Mouse (Mus musculus) midbrain, embryonic 12.5 days (tissue): ENCODE data around the gene Ccnyl1. TPM values are rescaled to one million over a fixed set of nuclear protein-coding genes. Genes with fewer than 3 reads are reported as not detected.
A peak's percentile ranks its signal among the peaks of the same experiment; 100 is the strongest.

Experiments
- ATAC-seq: fragments of 200-750 bp; cut with Nextera tagmentation; 2 replicates; pipeline ENCODE4 v1.8.0; 2017; ENCODE audit warnings: low read depth, moderate TSS enrichment, moderate library complexity; ENCODE audit not compliant: low FRiP score
- H3K27ac ChIP-seq: fragments of 300-500 bp; sonication (generic); replicated peaks from 2 replicates; pipeline ENCODE4 v1.5.1; 2016; ENCODE audit warnings: mild to moderate bottlenecking
- H3K27me3 ChIP-seq: fragments of 300-500 bp; sonication (generic); 2 replicates; pipeline ENCODE4 v1.6.1; 2016; ENCODE audit warnings: mild to moderate bottlenecking
- H3K36me3 ChIP-seq: fragments of 300-500 bp; sonication (generic); 2 replicates; pipeline ENCODE4 v1.6.1; 2016
- H3K4me1 ChIP-seq: fragments of 300-500 bp; sonication (generic); 2 replicates; pipeline ENCODE4 v1.6.1; 2016
- H3K4me2 ChIP-seq: fragments of 300-500 bp; sonication (generic); replicated peaks from 2 replicates; pipeline ENCODE4 v1.6.1; 2016; ENCODE audit warnings: mild to moderate bottlenecking, moderate library complexity
- H3K4me3 ChIP-seq: fragments of 300-500 bp; sonication (generic); 2 replicates; pipeline ENCODE4 v1.5.1; 2016; ENCODE audit warnings: mild to moderate bottlenecking
- H3K9ac ChIP-seq: fragments of 300-500 bp; sonication (generic); replicated peaks from 2 replicates; pipeline ENCODE4 v1.6.1; 2016; ENCODE audit warnings: mild to moderate bottlenecking, moderate library complexity
- H3K9me3 ChIP-seq: fragments of 300-500 bp; sonication (generic); 2 replicates; pipeline ENCODE4 v1.6.1; 2016; ENCODE audit warnings: mild to moderate bottlenecking
- WGBS: fragments of 180-500 bp; shearing (Covaris S2); methylation state at CpG from one replicate; pipeline ENCODE4 v1.1.7; 2016; 5-methylcytosine and 5-hydroxymethylcytosine counted together
- polyA plus RNA-seq: library from polyadenylated mRNA; unstranded; fragments of >200 nt; fragmentation: Nextera tagmentation; extraction: Ambion mirVana; gene quantifications from 2 replicates; pipeline ENCODE4 v1.2.1, GENCODE M21; 2016

Ccnyl1 gene
- polyA plus RNA-seq, 1 experiment from 2014 or later = 7.1 TPM

DNA sequence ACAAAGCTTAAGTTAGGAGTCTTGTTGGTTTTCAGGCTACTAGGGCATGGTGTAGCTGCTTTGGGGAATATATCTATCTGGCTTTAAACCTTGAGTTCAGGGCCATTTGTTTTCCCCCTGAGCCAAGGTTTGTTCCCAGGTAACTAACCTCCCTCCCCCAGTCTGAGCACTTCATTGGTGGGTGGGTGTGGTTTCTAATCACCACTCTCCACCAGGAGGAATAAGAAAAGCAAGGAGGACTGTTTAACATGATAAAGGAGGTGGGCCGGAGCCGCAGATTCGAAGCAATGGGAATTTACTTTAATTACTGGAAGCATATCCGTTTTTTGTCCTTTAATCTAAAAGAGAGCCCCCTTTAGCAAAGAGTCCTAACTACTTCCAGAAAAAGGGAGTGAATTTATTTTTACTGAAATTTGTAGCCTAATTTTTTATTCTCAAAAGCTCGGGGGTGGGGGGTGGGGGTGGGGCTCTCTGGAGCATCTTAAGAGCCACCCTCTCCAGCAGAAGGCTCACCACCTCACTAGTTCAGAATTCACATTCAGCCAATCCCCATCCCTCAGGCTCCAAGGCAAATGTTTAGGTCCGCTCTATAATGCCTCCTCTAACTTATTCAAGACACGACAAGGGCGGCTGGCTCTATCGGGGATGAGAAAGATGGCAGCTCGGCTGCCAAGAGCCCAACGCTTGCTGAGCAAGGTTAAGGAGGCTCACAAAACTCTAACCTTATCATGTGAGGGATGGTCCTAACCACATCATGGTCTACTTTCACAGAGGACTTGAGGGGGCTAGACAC lies 43.4 kb downstream of the Ccnyl1 start:
- Histone ChIP-seq H3K36me3 (no peaks in the 10 kb centered on the region), H3K4me3 (0 out of 2 replicates have a peak overlapping the region, but pooled peaks have one; percentile 7), H3K9ac (no peak overlapping the region), H3K27ac (no peak overlapping the region), H3K4me2 (0 out of 2 replicates have a peak overlapping the region, but pooled peaks have one; percentile 6), H3K9me3 (no peaks in the 10 kb centered on the region), H3K27me3 (peaks cover 70% of the 10 kb centered on the region), H3K4me1 (peaks cover 52% of the 10 kb centered on the region)
- WGBS = 13% methylated on average over 11 of the region's 11 CpGs
- ATAC-seq = no peak

DNA sequence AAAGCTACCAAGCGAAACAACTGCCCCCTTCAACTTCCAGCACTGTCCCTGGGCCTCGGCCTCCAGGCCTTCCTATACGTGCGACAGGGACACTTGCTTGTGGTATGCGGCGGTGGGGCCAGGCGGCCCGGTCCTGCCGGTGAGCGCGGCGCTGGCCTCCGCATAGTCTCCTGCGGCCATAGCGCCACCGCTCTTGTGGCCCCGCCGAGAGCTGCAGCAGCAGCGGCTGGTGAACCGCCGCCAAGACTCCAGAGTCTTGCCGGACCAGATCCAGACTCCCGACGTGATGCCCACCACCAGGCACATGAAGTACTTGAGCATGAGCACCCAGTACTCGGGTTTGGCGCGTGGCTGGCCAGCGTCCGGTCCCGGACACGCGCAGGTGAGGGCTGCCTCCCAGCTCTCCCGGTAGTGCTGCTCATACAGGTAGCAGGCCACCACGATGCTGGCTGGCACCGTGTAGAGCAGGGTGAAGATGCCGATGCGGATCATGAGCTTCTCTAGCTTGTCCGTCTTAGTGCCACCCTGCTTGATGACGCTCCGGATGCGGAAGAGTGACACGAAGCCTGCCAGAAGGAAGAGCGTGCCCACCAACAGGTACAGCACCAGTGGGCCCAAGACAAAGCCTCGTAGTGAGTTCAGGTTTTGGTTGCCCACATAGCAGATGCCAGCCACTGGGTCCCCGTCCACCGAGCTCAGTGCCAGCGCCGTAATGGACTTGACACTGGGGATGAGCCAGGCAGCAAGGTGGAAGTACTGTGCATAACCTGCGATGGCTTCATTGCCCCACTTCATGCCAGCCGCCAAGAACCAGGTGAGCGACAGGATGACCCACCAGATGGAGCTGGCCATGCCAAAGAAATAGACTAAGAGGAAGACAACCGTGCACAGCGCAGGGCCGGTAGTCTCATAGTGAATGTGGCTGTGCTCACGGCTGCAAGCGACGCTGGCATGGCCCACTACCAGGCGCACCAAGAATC lies 44.8 kb downstream of the Ccnyl1 start:
- Histone ChIP-seq H3K4me2 (peak overlapping the region; percentile 91), H3K9me3 (no peaks in the 10 kb centered on the region), H3K27me3 (peaks cover 83% of the 10 kb centered on the region), H3K9ac (peak overlapping the region; percentile 39), H3K4me3 (peak overlapping the region; percentile 64), H3K27ac (no peak overlapping the region), H3K36me3 (no peaks in the 10 kb centered on the region), H3K4me1 (peaks cover 57% of the 10 kb centered on the region)
- WGBS = 35% methylated on average over 58 of the region's 58 CpGs
- no peak for ATAC-seq

DNA sequence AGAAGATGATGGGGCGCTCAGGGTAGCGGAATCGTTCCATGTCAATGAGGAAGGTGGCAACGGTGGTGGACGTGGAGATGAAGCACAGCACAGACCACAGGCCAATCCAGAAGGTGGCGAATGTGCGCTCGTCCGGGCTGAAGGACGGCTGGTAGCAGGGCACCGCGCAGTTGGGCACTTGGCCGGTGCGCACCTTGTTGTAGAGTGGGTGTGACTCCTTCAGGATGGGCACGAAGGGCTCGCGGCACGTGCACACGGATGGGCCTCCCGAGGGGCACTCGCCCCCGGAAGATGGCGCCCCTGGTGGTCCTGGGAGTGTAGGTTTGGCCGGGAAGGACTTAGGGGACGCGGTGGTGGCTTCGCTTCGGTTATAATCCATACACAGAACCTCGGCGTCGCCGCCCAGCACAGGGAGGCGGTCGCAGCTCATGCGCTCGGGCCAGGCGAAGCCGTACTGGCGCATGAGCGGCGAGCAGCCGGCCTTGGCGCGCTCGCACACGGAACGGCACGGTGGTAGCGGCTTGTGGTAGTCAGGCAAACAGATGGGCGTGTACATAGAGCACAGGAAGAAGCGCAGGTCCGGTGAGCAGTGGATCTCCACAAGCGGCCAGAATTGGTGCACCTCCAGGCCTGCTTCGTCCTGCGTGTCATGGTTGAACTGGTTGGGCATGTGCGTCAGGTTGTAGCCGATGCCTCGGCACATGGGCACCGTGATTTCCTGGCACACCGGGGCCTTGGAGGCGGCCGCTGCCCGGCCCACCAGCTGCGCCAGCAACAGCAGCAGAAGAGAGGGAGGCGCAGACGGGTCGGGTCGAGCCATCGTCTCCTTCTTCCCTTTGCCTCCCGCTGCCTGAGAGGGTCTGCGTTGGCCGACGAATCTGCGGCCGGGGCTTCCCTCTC lies 45.8 kb downstream of the Ccnyl1 start:
- peak overlapping the region; percentile 60 for H3K9ac ChIP-seq
- peak overlapping the region; percentile 64 for H3K4me3 ChIP-seq
- H3K4me1 ChIP-seq = peaks cover 57% of the 10 kb centered on the region
- no peak overlapping the region for H3K27ac ChIP-seq
- peak overlapping the region; percentile 91 for H3K4me2 ChIP-seq
- no peaks in the 10 kb centered on the region for H3K9me3 ChIP-seq
- H3K36me3 ChIP-seq = no peaks in the 10 kb centered on the region
- no peak for ATAC-seq
- WGBS = 8% methylated on average over 75 of the region's 75 CpGs
- peaks cover 83% of the 10 kb centered on the region for H3K27me3 ChIP-seq

GRCm38 (mm10) chr1:64736681-64737501 lies 46.6 kb downstream of the Ccnyl1 start:
- 0 out of 2 replicates have a peak, but pooled peaks have one; percentile 0 for ATAC-seq
- Histone ChIP-seq H3K36me3 (no peaks in the 10 kb centered on the region), H3K4me2 (peak overlapping the region; percentile 91), H3K4me1 (peaks cover 56% of the 10 kb centered on the region), H3K9ac (peak overlapping the region; percentile 60), H3K27ac (no peak overlapping the region), H3K27me3 (peaks cover 76% of the 10 kb centered on the region), H3K9me3 (no peaks in the 10 kb centered on the region), H3K4me3 (peak overlapping the region; percentile 64)
- under 1% methylated on average over 54 of the region's 56 CpGs for WGBS

DNA sequence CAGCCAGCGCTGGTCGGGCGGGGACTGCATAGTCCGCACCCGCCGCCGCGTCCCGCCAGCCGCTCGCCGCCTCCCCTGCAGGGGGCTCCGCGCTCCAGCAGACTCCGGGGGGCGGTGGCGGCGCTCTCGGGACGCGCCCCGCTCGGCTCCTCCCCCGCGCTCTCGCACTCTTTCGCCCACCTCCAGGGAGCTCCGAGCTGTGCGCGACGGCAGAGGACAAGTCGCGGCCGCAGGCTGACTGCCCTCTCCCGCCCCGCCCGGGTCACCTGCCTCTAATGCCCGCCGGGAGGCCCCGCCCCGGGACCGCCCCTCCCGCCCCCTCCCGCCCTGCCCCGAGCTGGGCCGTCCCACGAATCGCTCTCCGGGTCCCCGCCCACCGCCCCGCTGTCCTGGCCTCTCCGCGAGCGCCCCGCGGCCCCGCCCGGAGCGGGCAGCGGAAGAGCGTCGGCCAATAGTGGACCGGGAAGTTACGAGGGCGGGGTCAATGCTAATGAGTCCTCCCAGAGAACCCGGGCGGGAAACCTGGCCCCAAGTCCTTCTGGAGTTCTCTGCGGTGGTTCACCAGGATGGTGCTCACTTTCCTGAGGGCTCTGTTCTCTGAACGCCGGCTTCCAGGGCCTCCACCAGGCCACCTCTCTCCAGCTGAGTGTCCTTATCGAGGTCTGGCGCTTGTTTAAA lies 47.4 kb downstream of the Ccnyl1 start, which contains the start of gene Fzd5:
Fzd5 (minus strand) TSS at position 250 of the 678 bp plus-strand sequence.
- H3K27me3 ChIP-seq = peaks cover 69% of the 10 kb centered on the region
- H3K9ac ChIP-seq = peak within 1 kb of the TSS; percentile 60
- H3K36me3 ChIP-seq = no peaks in the 10 kb centered on the region
- peaks cover 52% of the 10 kb centered on the region for H3K4me1 ChIP-seq
- ATAC-seq = peak; percentile 94
- H3K27ac ChIP-seq = no peak within 1 kb of the TSS
- peak within 1 kb of the TSS; percentile 64 for H3K4me3 ChIP-seq
- peak within 1 kb of the TSS; percentile 91 for H3K4me2 ChIP-seq
- WGBS = under 1% methylated on average over 50 of the region's 73 CpGs
- no peaks in the 10 kb centered on the region for H3K9me3 ChIP-seq

DNA sequence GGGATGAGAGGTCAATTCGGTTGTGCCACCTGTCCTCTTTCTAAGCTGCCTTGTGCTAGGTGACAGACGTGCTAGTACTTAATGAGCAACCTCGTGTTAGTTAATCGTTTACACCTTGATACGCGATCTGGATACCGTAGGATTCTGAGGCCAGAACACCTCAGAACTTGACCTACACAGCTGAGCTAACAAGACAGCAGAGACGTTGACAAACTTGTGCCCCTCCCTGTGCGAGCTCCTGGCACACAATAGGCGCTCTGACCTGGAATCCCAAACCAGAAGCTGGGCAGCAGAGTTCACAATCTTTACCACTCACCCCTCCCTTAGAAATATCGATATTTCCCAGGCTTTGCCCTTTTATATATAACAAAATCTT lies 47.9 kb downstream of the Ccnyl1 start:
- under 1% methylated on average over 11 of the region's 11 CpGs for WGBS
- no peaks in the 10 kb centered on the region for H3K36me3 ChIP-seq
- no peaks in the 10 kb centered on the region for H3K9me3 ChIP-seq
- peak overlapping the region; percentile 64 for H3K4me3 ChIP-seq
- H3K27me3 ChIP-seq = peaks cover 64% of the 10 kb centered on the region
- H3K9ac ChIP-seq = no peak overlapping the region; the same call in 1 of the 2 replicates
- H3K4me2 ChIP-seq = peak overlapping the region; percentile 91
- peaks cover 48% of the 10 kb centered on the region for H3K4me1 ChIP-seq
- H3K27ac ChIP-seq = no peak overlapping the region
- peak; percentile 5 for ATAC-seq

DNA sequence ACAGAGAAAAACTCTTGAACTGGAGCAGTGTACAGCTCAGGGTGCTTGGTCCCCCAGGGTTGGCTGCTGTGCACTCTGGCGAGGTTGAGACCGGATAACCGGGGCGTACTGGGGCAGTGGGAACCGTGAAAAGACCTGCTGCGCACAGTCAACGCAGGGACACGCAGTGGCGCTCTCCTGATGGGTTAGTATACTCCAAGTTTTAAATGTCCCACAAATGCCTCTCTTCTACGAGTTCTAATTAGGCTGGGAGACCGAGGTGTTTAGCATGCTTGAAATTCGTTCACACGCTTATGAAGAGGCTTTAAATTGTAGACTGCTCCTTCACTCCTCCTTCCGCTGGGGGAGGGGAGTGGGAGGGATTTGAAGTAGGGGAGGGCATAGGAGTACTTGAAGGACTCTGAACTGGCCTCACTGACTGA lies 48.4 kb downstream of the Ccnyl1 start:
- Histone ChIP-seq H3K4me1 (peaks cover 44% of the 10 kb centered on the region), H3K27me3 (peaks cover 59% of the 10 kb centered on the region), H3K36me3 (no peaks in the 10 kb centered on the region), H3K9ac (no peak overlapping the region), H3K4me2 (peak overlapping the region; percentile 91), H3K4me3 (peak overlapping the region; percentile 64), H3K9me3 (no peaks in the 10 kb centered on the region), H3K27ac (no peak overlapping the region)
- no peak for ATAC-seq
- under 1% methylated on average over 14 of the region's 14 CpGs for WGBS

DNA sequence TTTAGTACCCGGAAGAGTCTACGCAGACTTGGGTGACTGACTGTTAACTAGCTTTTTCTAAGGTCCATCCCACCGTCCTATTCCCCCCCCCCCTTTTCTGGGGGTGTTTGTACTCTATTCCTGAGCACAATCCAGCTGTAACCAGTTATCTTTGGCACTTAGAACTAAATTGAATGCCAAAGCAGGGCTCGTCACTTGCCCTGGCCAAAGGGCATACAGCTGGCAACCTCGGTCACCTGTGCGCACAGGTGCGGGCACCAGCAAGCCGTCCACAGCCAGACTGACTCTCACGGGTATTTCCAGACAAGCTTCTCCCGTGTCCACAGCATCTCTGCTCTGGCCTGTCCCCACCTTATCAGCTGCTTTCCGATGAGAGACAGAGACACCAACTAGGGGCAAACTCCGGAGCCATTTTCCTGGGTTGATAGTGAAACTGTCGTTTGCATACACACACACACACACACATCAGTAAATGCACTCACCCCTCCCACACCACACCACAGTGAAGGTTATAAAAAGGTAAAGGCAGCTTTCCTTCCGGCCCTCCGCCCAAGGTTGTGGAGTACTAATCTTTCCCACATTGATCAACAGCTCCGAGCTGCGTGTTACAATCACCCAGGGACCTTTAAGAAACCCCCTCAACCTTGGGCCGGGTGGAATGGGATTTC lies 52.6 kb downstream of the Ccnyl1 start:
- Histone ChIP-seq H3K9me3 (no peaks in the 10 kb centered on the region), H3K4me3 (no peak overlapping the region), H3K9ac (no peak overlapping the region), H3K4me2 (no peak overlapping the region), H3K36me3 (no peaks in the 10 kb centered on the region), H3K4me1 (peaks cover 12% of the 10 kb centered on the region), H3K27me3 (peaks cover 19% of the 10 kb centered on the region), H3K27ac (no peak overlapping the region)
- ATAC-seq = no peak
- 91% methylated on average over 18 of the region's 18 CpGs for WGBS

GRCm38 (mm10) chr1:64744616-64745015 lies 54.4 kb downstream of the Ccnyl1 start:
- Histone ChIP-seq H3K9ac (no peak overlapping the region), H3K36me3 (no peaks in the 10 kb centered on the region), H3K4me1 (no peaks in the 10 kb centered on the region), H3K27ac (no peak overlapping the region), H3K4me3 (no peak overlapping the region), H3K9me3 (no peaks in the 10 kb centered on the region), H3K4me2 (no peak overlapping the region), H3K27me3 (peaks cover 4% of the 10 kb centered on the region)
- no peak for ATAC-seq

DNA sequence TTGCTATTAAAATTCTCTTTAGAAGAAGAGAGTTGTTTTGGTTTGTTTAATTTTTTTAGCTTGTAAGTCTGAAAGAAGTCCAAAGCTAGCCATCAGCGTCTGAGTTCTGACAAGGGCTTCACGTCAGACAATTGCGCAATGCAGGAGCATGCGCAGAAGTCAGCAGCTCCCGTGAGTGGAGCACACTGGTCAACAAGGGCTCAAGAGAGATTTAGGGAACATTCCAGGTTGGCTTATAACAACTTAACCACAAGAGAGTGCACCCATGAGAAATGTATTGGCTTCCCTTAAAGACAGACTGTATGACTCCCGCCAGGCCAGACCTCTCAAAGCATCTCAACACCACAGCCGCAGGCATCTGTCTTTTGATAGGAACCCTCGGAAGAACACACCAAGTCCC lies 62.9 kb downstream of the Ccnyl1 start:
- no peaks in the 10 kb centered on the region for H3K4me1 ChIP-seq
- 90% methylated on average over 8 of the region's 8 CpGs for WGBS
- H3K27me3 ChIP-seq = no peaks in the 10 kb centered on the region
- H3K9ac ChIP-seq = no peak overlapping the region
- no peak overlapping the region for H3K27ac ChIP-seq
- no peaks in the 10 kb centered on the region for H3K36me3 ChIP-seq
- H3K4me3 ChIP-seq = no peak overlapping the region
- ATAC-seq = no peak
- H3K4me2 ChIP-seq = no peak overlapping the region
- H3K9me3 ChIP-seq = no peaks in the 10 kb centered on the region
